Mouse (Mus musculus): Measurements from ENCODE around the gene Btnl9. TPM values are rescaled to one million over a fixed set of nuclear protein-coding genes. Genes with fewer than 3 reads are reported as not detected.
"Not testable (repeated sequence)": the region's sequence is repeated elsewhere in the genome, so short reads cannot be mapped to it uniquely, and the experiment has no call there.

Btnl9 gene
- total RNA-seq, 2 experiments from 2014 or later, result 1.6 to 3.5 TPM

GRCm38 (mm10) chr11:49176047-49176779 lies 10.7 kb downstream of the Btnl9 start:
- not testable (repeated sequence) for DNase-seq

DNA sequence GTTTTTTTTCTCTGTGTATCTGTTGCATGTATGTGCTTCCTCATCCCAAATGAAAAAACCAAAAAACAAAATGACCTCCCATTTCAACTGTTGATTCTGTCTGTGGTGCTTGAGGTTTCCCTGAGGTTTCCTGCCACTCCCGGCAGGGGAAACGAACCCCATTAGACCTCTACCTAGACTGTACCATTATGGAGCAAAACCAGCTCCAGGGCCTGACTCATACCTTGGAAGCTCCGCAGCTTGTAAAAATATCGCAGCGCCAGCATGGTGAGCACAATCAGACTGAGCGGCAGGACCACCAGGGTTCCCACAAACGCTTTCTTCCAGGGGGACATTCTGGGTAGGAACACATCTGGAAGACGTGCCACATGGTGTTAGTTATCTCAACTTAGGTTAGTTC lies 11.6 kb downstream of the Btnl9 start:
- DNase-seq, result no peak

DNA sequence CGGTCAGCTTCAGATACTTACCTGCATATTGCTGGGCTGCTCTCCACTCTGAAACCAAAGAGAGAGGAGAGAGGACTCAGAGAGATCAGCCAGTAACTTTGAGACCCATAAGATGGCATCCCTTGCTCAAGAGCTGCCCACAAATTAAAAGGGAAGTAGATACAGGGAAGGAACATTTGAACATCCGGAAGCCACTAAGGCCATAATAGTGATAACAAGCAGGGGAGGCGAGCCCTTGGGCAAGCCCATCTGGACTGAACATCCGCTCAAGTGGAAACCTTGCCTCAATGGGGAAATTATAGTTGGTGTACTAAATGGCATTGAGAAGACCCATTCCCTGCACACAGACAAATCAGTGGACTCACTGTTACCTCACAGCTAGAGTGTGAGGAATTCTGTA lies 16.4 kb downstream of the Btnl9 start:
- DNase-seq, result no peak

GRCm38 (mm10) chr11:49168839-49169611 lies 17.9 kb downstream of the Btnl9 start:
- DNase-seq, result no peak

GRCm38 (mm10) chr11:49156821-49157814 lies 29.8 kb downstream of the Btnl9 start:
- DNase-seq, result no peak

DNA sequence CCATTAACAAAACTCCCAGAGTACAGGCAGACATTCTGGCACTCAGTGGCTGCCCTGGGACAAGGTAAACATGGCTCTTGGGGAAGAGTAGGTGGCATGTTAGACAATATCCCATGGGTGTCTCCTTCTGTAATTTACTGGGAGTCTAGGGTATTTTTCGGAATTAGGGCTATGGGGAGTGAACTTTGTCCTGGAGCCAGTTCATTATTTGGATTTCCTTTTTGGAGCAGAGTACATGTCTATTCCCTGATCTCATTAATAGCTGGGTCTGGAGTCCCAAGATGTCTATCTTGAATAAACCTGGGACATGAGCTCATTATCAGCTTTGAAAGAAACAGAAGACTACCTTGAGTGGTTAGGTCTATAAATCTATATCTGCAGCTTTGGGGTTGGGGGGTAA lies 32.9 kb downstream of the Btnl9 start, which contains the start of gene Olfr1394:
Gene Olfr1394, plus strand, starts transcription at position 301 of the 400 bp plus-strand sequence.
- DNase-seq, result no peak

GRCm38 (mm10) chr11:49141974-49142373 lies 45.0 kb downstream of the Btnl9 start, which contains the start of gene Olfr1395:
Gene Olfr1395 (plus strand): TSS chr11:49142274.
- no peak for DNase-seq

DNA sequence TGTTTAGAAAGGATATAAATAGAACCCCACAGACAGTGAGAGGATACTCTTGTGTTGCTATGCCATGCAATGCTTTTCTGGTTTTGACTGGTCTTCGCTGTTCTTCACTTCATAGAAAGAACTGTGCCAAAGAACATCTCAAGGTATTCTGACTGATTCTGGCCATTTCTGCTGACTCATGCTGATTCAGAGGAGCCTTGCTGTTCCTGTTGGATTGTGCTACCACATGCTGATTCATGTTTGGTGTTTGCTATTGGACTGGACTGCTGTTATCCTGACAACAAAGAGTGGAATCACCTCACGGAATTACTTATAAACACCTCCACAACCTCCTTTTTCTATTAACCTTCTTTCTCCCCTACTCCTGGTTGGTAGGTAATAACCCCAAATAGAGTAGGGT lies 62.8 kb downstream of the Btnl9 start:
- no peak for DNase-seq

DNA sequence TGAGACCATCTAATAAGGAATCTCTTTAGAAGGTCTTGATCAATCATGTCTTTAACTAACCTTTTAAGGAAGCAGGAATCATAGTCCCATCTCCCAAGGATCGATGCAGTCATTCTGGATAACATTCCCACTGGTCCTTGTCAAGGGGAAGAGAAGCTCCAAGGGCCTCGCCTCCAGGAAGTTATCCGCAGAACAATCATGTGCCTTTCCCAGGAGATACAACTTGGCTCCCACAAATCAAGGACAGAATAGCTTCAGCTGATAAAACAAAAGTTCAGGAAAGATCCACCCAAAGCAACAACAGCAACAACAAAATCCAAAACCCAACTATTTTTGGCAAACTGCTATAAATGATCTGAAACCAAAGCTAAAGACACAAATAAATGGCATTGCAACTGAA lies 67.3 kb downstream of the Btnl9 start:
- no peak for DNase-seq

Other genes with a start within 250 kb of the Btnl9 start
- gene Psme2b, start 241.0 kb downstream of the Btnl9 start, total RNA-seq (2021), result 1 to 10 TPM; 1.3 to 1.4 TPM
- not detected for gene Olfr56, start 208.3 kb downstream of the Btnl9 start, total RNA-seq (2021)
- gene 9930111J21Rik1, start 207.8 kb downstream of the Btnl9 start, total RNA-seq (2021), result 1 to 10 TPM in 1 of 2 experiments, under 1 TPM in 1; 0.96 to 1.6 TPM
- gene Gm12185, start 194.9 kb downstream of the Btnl9 start, total RNA-seq (2021), result under 1 TPM; 0.15 to 0.19 TPM
- 1 to 10 TPM in 1 of 2 experiments, under 1 TPM in 1; 0.86 to 1.2 TPM for gene Tgtp1, start 193.0 kb downstream of the Btnl9 start, total RNA-seq (2021)
- gene 9930111J21Rik2, start 135.9 kb downstream of the Btnl9 start, total RNA-seq (2021), result 1 to 10 TPM; 1.2 to 1.5 TPM
- under 1 TPM; 0.28 to 0.38 TPM for gene Tgtp2, start 123.0 kb downstream of the Btnl9 start, total RNA-seq (2021)
- 1 to 10 TPM in 1 of 2 experiments, under 1 TPM in 1; 0.56 to 1.1 TPM for gene Ifi47, start 110.6 kb downstream of the Btnl9 start, total RNA-seq (2021)
- gene Olfr1396, start 72.3 kb downstream of the Btnl9 start, total RNA-seq (2021), result not detected
- gene Olfr1395, start 44.9 kb downstream of the Btnl9 start, total RNA-seq (2021), result not detected
- not detected for gene Olfr1394, start 32.8 kb downstream of the Btnl9 start, total RNA-seq (2021)
- gene Zfp62, start 16.1 kb upstream of the Btnl9 start, total RNA-seq (2021), result 10 to 100 TPM; 20.3 to 22.8 TPM
- gene Mgat1, start 57.0 kb upstream of the Btnl9 start, total RNA-seq (2021), result 10 to 100 TPM; 33.7 to 33.9 TPM
- gene Olfr1393, start 91.1 kb upstream of the Btnl9 start, total RNA-seq (2021), result under 1 TPM in 1 of 2 experiments, not detected in 1; 0.08 TPM
- gene Olfr1392, start 98.1 kb upstream of the Btnl9 start, total RNA-seq (2021), result not detected
- gene Olfr10, start 117.6 kb upstream of the Btnl9 start, total RNA-seq (2021), result not detected
- not detected for gene Olfr1391, start 135.6 kb upstream of the Btnl9 start, total RNA-seq (2021)
- not detected for gene Olfr1390, start 148.0 kb upstream of the Btnl9 start, total RNA-seq (2021)
- not detected for gene Olfr1389, start 235.9 kb upstream of the Btnl9 start, total RNA-seq (2021)
- gene Olfr1388, start 249.5 kb upstream of the Btnl9 start, total RNA-seq (2021), result under 1 TPM in 1 of 2 experiments, not detected in 1; 0.08 TPM